Mouse (Mus musculus) stomach, postnatal 0 days (tissue): ENCODE data around the gene Qrich1.

Source experiments
- CTCF ChIP-seq: IDR thresholded peaks from 2 replicates; pipeline ENCODE4 v1.5.1; 2016; ENCODE audit warnings: antibody characterized with exemption, low read depth, mild to moderate bottlenecking, moderate library complexity
- EP300 ChIP-seq: optimal IDR thresholded peaks from 2 replicates; pipeline ENCODE3; 2016; ENCODE audit warnings: antibody characterized with exemption

- no peak for TF ChIP-seq CTCF
- TF ChIP-seq EP300 = no peak
Measured at GRCm38 (mm10) chr9:108564131-108564530, 47.5 kb downstream of the Qrich1 start.
